Mouse (Mus musculus) c-Kit-positive CD71-positive TER-119-positive erythroid progenitor cells, embryonic 14.5 days (primary cell): ENCODE measurements around the gene Pkp3.

Experiments used
- DNase-seq: peaks from one replicate; pipeline ENCODE4 v3.0.0-alpha.2; 2013; ENCODE audit warnings: low spot score

Pkp3 gene

DNA sequence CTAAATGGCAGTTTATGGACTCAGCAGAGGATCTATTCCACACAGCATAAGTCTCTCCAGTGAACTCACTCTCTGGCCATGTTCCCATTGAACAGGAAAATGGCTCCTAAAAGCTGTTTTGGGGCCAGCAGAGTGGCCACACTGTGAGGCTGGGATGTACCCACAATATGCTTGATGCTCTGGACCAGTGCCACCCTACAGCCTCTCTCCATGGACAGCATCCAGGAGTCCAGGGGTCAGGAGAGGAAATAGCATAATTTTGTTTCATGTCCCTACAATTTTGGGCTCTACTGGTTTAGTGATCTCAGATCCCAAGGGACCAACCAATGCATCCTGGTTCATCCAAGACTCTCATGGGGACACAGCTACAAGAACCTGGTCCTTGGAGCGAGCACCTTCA lies 20.5 kb upstream of the Pkp3 start:
- DNase-seq, result no peak

- no peak for DNase-seq
Measured at GRCm38 (mm10) chr7:141058601-141059341, 19.2 kb upstream of the Pkp3 start.

DNA sequence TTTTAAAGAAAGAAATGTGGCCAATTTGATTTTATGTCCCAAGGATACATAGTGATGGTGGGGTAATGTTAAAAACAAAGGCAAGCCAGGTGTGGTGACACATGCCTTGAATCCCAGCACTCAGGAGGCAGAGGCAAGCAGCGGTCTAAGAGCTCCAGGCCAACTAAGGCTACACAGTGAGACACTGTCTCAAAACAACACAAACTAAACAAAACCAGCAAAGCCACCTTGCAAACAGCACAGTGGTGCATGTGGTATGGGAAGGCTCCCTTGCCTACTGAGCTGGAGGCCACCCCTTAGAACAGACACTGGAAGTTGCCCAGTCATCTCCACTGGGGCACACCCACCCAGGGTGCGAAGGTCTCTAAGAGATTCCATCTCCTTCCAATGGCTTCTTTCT lies 18.1 kb upstream of the Pkp3 start:
- no peak for DNase-seq

- DNase-seq, result no peak
Measured at GRCm38 (mm10) chr7:141060426-141061242, 17.4 kb upstream of the Pkp3 start, which contains the start of gene B4galnt4. Gene B4galnt4 (plus strand): TSS chr7:141061104.

DNA sequence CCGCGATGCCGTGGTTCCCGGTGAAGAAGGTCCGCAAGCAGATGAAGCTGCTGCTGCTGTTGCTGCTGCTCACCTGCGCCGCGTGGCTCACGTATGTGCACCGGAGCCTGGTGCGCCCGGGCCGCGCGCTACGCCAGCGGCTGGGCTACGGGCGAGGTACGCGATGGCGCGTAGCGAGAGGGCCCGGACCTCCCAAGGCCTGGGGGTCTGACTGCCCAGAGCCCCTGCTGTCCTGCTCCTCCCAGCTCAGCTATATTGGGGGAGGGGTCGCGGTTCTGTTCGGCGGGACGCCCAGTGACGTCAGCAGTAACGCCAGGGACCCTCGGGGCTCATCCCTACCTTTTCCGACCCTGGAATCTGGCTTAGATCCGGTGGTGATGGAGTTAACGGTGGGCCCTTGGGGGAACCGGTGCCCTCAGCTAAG lies 16.7 kb upstream of the Pkp3 start:
- DNase-seq, result no peak

GRCm38 (mm10) chr7:141062525-141062924 lies 15.5 kb upstream of the Pkp3 start:
- DNase-seq, result no peak

DNA sequence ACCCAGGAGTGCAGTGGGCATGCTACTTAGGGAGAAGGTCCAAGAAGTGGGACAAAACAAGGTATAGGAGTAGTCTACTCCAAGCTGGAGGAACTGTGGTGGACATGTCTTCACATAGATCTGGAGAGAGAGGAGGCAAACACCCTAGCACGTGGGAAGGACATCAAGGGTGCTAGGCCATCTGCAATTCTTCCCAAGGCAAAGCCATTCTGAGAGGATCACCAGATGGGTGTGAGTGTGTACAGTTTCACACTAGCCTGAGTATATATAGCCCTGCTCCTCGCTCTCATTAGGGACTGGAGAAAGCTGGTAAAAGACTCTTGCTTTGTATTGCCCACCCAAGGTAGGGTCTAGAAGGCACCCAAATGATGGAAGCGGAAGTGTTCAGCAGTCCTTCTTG lies 14.7 kb upstream of the Pkp3 start:
- no peak for DNase-seq

GRCm38 (mm10) chr7:141064175-141064574 lies 13.8 kb upstream of the Pkp3 start:
- no peak for DNase-seq

- DNase-seq, result no peak
Measured at GRCm38 (mm10) chr7:141064576-141064975, 13.4 kb upstream of the Pkp3 start.

DNA sequence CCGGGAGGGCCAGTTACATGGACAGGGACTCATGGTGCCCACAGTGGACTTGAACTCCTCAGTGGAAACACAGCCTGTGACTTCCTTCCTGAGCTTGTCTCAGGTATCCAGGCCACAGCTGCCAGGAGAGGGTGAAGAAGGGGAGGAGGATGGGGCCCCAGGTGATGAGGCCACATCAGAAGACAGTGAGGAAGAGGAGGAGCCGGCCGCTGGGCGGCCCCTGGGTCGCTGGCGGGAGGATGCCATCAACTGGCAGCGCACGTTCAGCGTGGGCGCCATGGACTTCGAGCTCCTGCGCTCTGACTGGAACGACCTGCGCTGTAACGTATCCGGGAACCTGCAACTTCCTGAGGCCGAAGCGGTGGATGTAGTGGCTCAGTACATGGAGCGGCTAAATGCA lies 9.7 kb upstream of the Pkp3 start:
- no peak for DNase-seq

- DNase-seq, result peak; percentile 72
Measured at GRCm38 (mm10) chr7:141070058-141070862, 7.8 kb upstream of the Pkp3 start.

GRCm38 (mm10) chr7:141072017-141072745 lies 5.8 kb upstream of the Pkp3 start:
- no peak for DNase-seq

GRCm38 (mm10) chr7:141073782-141074181 lies 4.2 kb upstream of the Pkp3 start:
- no peak for DNase-seq

DNA sequence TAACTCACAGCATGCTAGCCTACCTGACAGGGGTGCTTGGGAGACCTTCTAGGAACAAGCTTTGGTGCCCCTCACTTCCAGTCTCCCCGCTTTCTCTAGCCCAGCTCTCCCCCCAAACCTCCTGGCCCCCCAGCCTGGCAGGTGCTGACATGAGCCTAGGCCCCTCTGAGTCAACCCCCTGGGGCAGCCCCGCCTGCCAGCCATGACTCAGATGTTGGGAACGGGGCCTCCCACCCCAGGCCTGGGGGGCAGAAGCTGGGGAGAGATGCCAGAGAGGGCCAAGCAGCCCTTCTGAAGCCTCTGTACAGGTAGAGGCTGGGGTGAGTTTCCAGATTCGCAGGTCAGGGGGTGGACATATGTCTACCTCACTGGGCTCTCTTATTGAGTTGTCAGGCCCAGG lies 858 bp downstream of the Pkp3 start:
- no peak for DNase-seq

DNA sequence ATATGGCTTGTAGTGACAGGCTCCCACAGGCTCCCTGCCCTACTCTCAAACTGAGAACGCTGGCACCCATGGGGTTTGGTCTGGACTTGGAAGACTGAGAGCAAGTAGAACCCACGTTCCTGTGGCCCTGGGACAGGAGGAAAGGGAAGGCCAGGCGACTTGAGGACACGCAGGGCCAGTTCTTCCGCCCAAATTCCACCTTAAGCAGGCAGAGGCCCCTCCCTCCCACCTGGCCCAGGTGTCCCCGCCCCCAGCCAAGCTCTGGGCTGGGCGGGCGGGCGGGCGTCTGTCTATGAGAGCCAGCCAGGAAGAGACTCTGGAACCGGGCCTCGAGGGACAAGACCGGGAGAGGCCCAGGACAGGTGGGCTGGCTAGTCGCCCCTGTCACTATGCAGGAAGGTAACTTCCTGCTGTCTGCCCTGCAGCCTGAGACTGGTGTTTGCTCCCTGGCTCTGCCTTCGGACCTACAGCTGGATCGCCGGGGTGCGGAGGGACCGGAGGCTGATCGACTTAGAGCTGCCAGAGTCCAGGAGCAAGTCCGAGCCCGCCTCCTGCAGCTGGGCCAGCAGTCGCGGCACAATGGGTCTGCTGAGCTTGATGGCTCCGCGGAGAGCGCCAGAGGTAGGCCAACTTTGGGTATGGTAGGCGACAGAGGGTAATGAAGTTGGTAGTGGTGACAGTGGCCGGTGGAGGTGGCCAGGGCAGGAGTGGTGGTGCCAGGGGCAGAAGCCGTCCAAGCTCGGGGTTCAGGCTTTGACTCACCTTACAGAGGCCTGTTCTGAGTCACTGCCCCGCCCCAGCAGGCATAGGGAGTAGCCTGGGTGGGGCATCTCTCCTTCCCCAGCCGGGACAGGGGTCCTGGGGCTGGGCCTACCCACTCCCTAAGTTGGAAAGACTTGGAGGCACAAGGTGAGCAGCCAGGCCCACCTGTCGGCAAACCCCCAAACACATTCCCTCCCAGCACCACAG lies 1.7 kb downstream of the Pkp3 start:
- DNase-seq, result no peak

GRCm38 (mm10) chr7:141087894-141088293 lies 9.9 kb downstream of the Pkp3 start:
- no peak for DNase-seq

- DNase-seq, result no peak
Measured at GRCm38 (mm10) chr7:141088473-141088872, 10.5 kb downstream of the Pkp3 start.

DNA sequence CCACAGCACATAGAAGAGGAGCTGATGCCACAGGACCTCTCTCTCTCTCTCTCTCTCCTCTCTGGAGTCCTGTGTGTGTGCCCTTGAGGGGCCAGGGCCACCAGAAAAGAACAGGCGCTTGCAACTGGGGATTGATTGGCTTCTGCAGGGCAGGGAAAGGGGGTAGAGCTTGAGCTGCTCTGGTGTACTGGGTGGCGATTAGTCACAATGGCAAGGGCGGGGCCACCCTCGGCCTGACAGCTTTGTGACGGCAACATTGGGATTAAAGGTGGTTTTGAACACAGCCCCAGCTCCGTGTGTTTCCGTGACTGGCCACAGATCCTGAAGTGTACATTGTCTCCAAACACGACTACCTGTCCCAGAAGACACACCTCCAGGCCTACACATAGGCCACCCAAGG lies 12.2 kb downstream of the Pkp3 start:
- DNase-seq, result no peak

DNA sequence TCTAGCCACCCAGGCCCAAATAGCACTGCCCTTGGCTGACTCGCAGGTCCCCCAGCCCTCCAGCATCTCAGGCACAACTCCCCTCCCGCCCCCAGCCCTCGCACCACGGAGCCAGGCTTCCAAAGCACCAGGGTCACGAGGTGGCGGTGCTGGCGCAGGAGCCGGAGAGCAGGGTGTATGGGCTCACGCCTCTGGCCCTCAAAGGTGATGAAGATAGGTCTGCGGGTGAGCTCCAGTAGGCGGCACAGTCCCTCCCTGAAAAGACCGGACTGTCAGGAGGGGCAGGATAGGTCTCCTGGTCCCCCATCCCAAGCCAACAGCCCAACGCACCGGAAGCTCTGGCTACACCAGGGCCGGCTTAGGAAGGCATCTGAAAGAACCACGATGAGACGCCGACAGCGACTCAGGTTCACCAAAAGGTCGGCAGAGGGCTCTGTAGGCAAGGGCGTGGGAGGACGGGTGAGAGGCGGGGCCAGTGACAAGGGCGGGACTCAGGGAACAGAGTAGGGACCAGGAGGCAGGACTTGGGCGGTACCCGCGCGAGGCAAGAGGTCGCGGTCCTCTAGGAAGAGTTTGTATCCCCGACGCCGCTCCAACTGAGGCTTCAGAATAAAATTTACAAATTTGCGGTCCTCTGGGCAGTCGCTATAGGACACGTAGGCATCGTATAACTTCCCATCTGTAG lies 14.2 kb downstream of the Pkp3 start:
- peak; percentile 91 for DNase-seq

DNA sequence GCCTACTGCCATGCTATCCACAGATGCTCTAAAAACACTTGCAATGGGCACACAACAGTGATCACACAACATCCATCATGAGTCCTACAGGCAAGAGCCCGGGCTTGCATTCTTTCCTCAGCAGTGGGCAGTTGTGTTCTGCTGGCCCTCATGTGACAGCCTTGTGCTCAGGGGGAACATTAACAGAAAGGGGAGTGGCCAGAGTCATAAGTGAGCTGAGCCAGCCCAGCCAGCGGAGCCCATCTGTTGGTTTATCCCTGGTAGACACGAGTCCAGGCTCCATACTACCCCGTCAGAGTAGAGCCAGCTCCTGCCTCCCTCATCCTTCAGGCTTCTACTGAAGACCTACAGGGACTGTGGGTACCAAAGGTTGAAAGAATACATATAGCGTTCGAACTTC lies 15.9 kb downstream of the Pkp3 start:
- no peak for DNase-seq
